Mouse (Mus musculus) frontal cortex, adult (tissue): ENCODE measurements around the gene Cldn10.
A peak's percentile ranks its signal among the peaks of the same experiment; 100 is the strongest.
"Not testable (repeated sequence)": the region's sequence is repeated elsewhere in the genome, so short reads cannot be mapped to it uniquely, and the experiment has no call there.

Source experiments
- ATAC-seq: cut with Nextera tagmentation; 2 replicates; pipeline ENCODE4 v1.9.2; 2017; ENCODE audit warnings: mild to moderate bottlenecking, moderate library complexity, mixed read lengths; ENCODE audit not compliant: low TSS enrichment

The Cldn10 gene

GRCm38 (mm10) chr14:118787621-118788020 lies at the start of gene Cldn10:
Gene Cldn10, plus strand, starts transcription at chr14:118787908.
- no peak for ATAC-seq

DNA sequence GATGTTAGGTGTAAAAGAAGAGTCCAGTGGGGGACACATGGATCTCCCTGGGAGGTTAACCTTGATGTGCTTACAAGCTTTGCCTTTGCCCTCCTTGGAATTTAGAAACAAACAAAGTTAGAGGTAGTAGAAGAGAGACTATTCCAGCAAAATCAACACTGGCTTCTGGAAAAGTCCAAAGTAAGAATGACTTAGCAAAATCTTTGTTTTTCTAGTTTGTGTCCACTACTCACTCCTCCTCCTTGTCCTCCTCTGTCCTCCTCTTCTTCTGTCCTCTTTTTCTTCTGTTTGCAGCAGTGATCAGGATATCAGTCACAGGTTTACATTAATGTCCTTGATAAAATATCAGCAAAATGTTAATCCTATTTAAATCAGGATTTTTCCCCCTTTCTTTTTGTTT lies 45.9 kb upstream of the Cldn10 start:
- ATAC-seq: no peak

DNA sequence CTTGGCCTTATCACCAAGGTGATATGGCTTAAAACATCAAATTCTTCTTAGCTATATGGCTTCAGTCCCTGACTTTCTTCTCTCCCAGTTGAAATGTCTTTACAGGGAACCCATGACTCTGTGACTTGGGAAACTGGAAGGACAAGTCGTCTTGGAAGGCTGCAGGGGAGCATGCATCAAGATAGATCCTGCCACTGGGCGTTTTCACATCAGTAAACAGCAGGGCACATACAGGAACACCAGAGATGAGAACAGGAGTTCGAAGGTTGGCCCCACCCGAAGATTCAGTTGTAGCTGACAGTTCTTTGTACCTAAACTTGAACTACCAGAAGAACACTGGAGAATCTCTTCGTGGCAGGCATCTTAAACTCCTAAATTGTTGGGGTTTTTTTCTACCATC lies 44.8 kb upstream of the Cldn10 start:
- no peak for ATAC-seq

GRCm38 (mm10) chr14:118749068-118749467 lies 38.6 kb upstream of the Cldn10 start:
- ATAC-seq: no peak

DNA sequence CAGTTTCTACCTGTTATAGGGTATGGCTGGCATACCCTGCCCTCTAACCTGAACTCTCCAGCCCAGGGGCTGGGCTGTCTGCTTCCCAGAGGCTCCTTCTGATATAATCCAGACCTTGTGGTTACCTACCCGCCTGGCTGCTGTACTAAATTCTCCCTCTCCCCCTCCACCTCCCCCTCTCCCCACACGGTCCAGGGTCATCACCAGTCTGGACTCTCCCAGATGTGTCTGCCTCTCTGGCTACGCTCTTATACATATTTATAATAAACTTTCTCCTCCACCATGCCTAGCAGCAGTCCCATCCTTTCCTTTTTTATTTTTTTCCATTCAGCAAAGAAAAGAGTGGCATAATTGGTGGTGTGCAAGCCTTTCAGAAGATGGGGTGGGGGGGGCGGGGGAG lies 38.0 kb upstream of the Cldn10 start:
- no peak for ATAC-seq

DNA sequence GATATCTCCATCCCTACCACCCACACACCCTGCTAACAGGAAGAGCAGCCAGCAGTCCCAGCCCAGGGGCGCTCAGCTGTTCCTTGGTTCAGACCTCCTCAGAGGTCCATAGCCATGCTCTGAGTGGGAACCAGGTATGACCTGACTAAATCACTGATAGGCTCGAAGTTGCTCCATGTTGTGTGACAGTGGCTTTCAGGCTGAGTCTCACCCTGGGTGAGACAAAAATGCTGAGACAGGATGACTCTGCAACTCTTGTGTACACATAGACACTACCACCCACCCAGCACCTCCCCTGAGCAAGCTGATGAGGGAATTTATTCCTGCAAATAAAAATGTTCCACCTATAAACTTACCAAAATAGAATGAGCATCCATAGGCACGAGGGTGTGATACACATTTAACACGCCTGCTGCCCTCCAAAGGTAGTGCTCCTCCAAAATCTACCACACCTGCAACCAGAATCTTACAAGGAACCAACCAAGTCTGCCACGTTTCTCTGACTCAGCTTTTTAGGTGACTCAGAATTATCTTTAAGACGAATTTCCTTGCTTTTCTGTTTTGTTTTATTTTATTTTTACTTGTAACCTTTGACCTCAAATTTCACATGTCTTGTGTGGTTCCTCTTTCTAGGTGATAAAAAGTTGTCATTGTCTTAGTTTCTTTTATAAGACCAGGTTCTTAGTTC lies 37.1 kb upstream of the Cldn10 start:
- ATAC-seq: peak; percentile 85

DNA sequence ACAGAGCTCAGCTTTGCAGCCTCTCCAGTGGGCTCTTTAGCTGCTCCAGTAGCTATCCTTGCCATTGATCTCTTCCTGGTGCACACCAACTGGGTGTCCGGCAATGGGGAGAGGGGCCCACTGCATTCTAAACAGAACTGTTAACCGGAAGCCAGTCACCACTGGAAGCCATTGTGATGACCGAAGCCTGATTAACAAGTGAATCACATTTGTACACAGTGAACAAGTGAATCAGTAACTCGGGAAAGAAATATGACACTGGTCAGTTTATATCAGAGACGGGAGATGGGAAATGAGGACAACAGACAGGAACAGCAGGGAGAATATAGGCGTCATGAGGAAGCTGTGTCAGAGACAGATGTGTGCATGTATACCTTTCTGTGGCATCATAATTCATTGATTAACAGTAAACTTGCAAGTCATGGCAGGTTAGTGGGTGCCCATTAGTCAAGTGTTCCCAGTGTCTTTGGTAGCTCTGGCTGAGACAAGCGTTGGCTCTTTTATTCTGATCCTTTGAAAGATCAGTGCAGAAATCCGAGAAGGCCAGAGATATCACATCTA lies 36.4 kb upstream of the Cldn10 start:
- no peak for ATAC-seq

DNA sequence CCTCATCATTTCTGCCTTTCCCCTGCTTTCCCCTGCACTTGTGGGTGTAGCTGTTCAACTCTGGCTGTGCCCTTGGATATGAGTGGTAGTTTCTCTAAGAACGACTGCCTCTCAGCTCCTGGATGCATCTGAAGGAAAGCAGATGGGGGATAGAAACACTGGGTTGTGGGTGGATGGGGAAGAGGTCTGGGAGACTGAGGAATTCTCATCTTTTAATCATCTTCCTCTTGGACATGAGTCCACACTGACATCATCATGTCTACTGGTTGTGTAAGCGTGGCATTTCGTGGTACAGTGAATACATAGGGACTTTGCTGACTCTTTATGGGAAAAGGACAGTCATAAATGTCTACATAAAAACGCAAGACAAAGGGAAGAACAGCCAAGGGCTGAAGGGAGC lies 31.7 kb upstream of the Cldn10 start:
- ATAC-seq: peak; percentile 95

- peak; percentile 31; the same call in 1 of the 2 replicates for ATAC-seq
Measured at GRCm38 (mm10) chr14:118756566-118756965, 31.1 kb upstream of the Cldn10 start.

DNA sequence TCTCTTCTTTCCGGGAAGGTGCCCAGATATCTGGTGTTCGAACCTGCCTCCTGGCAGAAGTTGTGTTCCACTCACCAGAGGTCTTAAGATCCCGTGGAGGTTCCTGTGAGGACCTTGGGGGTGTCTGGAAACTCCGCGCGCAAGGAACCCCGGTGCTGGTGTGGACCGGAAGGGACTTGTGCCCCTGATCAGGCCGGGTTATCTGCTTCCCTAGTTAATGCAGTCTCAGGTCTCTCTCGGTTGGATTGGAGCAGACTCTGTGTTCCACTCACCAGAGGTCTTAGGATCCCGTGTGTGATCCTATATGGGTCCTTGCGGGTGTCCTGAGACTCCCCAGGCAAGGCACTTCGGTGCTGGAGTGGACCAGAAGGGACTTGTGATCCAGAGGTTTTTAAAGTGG lies 24.3 kb upstream of the Cldn10 start:
- not testable (repeated sequence) for ATAC-seq

- ATAC-seq: no peak
Measured at GRCm38 (mm10) chr14:118763917-118764495, 23.7 kb upstream of the Cldn10 start.

DNA sequence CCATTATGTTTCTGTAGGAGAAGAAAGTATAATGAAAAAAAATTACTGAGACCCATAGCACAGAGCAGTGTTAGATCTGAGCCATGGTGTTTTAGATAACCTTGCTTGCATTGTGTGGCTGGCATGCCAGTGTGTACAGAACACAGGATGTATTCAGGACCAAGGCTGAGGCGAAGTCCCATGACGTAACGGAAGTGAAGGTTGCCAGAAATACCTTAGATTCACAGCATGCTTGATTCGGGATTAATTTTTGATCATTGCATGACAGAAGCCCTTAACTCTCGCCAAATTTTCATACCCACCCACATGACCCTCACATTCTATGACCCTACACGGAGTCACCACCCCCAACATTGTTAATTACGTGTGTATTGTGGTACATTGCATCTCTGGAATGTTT lies 22.4 kb upstream of the Cldn10 start:
- no peak for ATAC-seq

GRCm38 (mm10) chr14:118765951-118766350 lies 21.8 kb upstream of the Cldn10 start:
- ATAC-seq: no peak

GRCm38 (mm10) chr14:118766368-118766767 lies 21.3 kb upstream of the Cldn10 start:
- no peak for ATAC-seq

- peak; percentile 99 for ATAC-seq
Measured at GRCm38 (mm10) chr14:118767673-118768353, 19.9 kb upstream of the Cldn10 start.

DNA sequence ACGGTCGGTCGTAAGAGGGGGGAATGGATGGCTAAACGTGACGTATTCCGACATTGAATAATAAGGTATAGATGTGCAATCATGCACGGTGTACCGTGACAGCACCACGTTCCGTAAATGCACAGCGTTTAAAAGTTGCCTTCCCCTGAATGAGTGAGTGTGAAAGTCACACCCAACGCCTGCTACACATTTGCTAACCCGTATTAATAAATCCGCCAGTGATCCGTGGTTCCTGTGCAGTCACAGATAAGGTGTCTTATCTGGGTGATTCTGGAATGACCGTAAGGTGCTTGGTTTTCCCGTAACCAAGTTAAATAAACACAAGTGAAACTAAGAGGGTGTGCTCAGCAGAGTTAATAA lies 19.4 kb upstream of the Cldn10 start:
- ATAC-seq: peak; percentile 58; the same call in 1 of the 2 replicates

GRCm38 (mm10) chr14:118773668-118774067 lies 14.0 kb upstream of the Cldn10 start:
- no peak for ATAC-seq

- peak; percentile 73 for ATAC-seq
Measured at GRCm38 (mm10) chr14:118774507-118775428, 12.9 kb upstream of the Cldn10 start.

- ATAC-seq: no peak
Measured at GRCm38 (mm10) chr14:118775554-118775953, 12.2 kb upstream of the Cldn10 start.

GRCm38 (mm10) chr14:118776372-118776771 lies 11.3 kb upstream of the Cldn10 start:
- ATAC-seq: no peak

DNA sequence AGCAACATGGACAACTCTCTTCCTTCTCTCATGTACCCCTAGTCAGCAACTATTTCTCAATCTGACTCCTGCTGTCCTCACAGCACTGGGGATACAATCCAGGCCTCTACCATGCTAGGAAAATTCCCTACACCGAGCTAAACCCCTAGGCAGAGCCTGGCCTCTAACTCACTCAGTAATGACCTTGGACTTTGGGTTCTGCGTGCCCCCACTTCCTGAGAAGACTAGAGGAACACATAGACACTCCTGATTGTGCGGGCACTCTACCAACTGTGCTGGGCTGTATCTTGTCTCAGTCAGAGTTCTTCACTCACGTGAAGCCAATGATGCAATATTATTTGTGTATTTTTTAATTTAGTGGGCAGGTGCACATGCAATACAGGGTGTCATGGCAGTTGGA lies 10.2 kb upstream of the Cldn10 start:
- ATAC-seq: no peak

GRCm38 (mm10) chr14:118781601-118782000 lies 6.1 kb upstream of the Cldn10 start:
- ATAC-seq: no peak
